Mouse (Mus musculus) forebrain, embryonic 13.5 days (tissue): ENCODE results near the gene Eepd1. TPM values are rescaled to one million over a fixed set of nuclear protein-coding genes. Genes with fewer than 3 reads are reported as not detected.

Source experiments
- ATAC-seq: fragments of 200-750 bp; cut with Nextera tagmentation; 2 replicates; pipeline ENCODE4 v1.8.0; 2017
- H3K27ac ChIP-seq: fragments of 300-500 bp; sonication (generic); 2 replicates; pipeline ENCODE4 v1.5.1; 2015; ENCODE audit warnings: inconsistent platforms, mild to moderate bottlenecking, moderate library complexity
- H3K27me3 ChIP-seq: fragments of 300-500 bp; sonication (generic); 2 replicates; pipeline ENCODE4 v1.6.1; 2015; ENCODE audit warnings: mild to moderate bottlenecking, inconsistent platforms
- H3K36me3 ChIP-seq: fragments of 300-500 bp; sonication (generic); 2 replicates; pipeline ENCODE4 v1.6.1; 2015; ENCODE audit warnings: mild to moderate bottlenecking, inconsistent platforms; ENCODE audit not compliant: poor library complexity, severe bottlenecking
- H3K4me1 ChIP-seq: fragments of 300-500 bp; sonication (generic); 2 replicates; pipeline ENCODE4 v1.6.1; 2015; ENCODE audit warnings: inconsistent platforms
- H3K4me2 ChIP-seq: fragments of 300-500 bp; sonication (generic); 2 replicates; pipeline ENCODE4 v1.6.1; 2015; ENCODE audit warnings: inconsistent platforms, mild to moderate bottlenecking, moderate library complexity
- H3K4me3 ChIP-seq: fragments of 300-500 bp; sonication (generic); 2 replicates; pipeline ENCODE4 v1.5.1; 2015; ENCODE audit warnings: mild to moderate bottlenecking, inconsistent platforms
- H3K9ac ChIP-seq: fragments of 300-500 bp; sonication (generic); 2 replicates; pipeline ENCODE4 v1.6.1; 2015; ENCODE audit warnings: mild to moderate bottlenecking, inconsistent platforms
- H3K9me3 ChIP-seq: fragments of 300-500 bp; sonication (generic); replicated peaks from 2 replicates; pipeline ENCODE4 v1.6.1; 2016; ENCODE audit warnings: inconsistent platforms
- WGBS: fragments of 180-500 bp; shearing (Covaris S2); methylation state at CpG from one replicate; pipeline ENCODE4 v1.1.7; 2015; 5-methylcytosine and 5-hydroxymethylcytosine counted together
- polyA plus RNA-seq: library from polyadenylated mRNA; unstranded; fragments of >200 nt; fragmentation: Nextera tagmentation; extraction: Ambion mirVana; gene quantifications from 2 replicates; pipeline ENCODE4 v1.2.1, GENCODE M21; 2015

Gene Eepd1
- polyA plus RNA-seq, 1 experiment from 2014 or later = 8.1 TPM

DNA sequence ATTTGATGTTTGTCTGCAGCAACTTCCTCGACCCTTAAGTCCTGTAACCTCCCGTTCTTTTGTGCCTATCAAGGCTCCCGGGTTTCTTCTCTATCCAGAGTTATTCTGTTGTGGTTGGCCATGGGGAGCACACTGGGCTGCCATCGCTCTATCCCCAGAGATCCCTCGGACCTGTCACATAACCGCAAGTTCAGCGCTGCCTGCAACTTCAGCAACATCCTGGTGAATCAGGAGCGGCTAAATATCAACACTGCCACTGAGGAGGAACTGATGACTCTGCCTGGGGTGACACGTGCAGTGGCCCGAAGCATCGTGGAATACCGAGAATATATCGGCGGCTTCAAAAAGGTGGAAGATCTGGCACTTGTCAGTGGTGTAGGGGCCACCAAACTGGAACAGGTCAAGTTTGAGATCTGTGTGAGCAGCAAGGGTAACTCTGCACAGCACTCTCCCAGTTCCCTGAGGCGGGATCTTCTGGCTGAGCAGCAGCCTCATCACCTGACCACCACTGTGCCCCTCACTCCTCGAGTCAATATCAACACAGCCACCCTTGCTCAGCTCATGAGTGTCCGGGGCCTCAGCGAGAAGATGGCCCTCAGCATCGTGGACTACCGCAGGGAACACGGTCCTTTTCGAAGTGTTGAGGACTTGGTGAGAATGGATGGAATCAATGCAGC lies 1.1 kb downstream of the Eepd1 start:
- no peaks in the 10 kb centered on the region for H3K9me3 ChIP-seq
- H3K27me3 ChIP-seq = 0 out of 2 replicates have a peak, but pooled peaks cover 6% of the 10 kb centered on the region
- WGBS = 58% methylated on average over 22 of the region's 22 CpGs
- H3K27ac ChIP-seq = no peak overlapping the region
- no peaks in the 10 kb centered on the region for H3K36me3 ChIP-seq
- peaks cover 42% of the 10 kb centered on the region for H3K4me1 ChIP-seq
- no peak overlapping the region; the same call in 1 of the 2 replicates for H3K9ac ChIP-seq
- H3K4me3 ChIP-seq = peak overlapping the region; percentile 55
- no peak for ATAC-seq
- peak overlapping the region; percentile 74 for H3K4me2 ChIP-seq

DNA sequence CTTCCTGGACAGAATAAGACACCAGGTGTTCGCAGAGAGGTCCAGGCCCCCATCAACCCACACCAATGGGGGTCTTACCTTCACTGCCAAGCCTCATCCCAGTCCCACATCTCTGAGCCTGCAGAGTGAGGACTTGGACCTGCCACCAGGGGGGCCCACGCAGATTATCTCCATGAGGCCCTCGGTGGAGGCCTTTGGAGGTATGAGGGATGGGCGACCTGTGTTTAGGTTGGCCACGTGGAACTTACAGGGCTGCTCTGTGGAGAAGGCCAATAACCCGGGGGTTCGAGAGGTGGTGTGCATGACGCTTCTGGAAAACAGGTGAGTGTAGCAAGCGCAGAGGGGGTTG lies 1.6 kb downstream of the Eepd1 start:
- Histone ChIP-seq H3K4me3 (peak overlapping the region; percentile 55; the same call in 1 of the 2 replicates), H3K4me2 (peak overlapping the region; percentile 74), H3K36me3 (no peaks in the 10 kb centered on the region), H3K27ac (no peak overlapping the region), H3K4me1 (peaks cover 47% of the 10 kb centered on the region), H3K9me3 (no peaks in the 10 kb centered on the region), H3K9ac (no peak overlapping the region), H3K27me3 (0 out of 2 replicates have a peak, but pooled peaks cover 6% of the 10 kb centered on the region)
- ATAC-seq = no peak
- WGBS = 88% methylated on average over 9 of the region's 9 CpGs

DNA sequence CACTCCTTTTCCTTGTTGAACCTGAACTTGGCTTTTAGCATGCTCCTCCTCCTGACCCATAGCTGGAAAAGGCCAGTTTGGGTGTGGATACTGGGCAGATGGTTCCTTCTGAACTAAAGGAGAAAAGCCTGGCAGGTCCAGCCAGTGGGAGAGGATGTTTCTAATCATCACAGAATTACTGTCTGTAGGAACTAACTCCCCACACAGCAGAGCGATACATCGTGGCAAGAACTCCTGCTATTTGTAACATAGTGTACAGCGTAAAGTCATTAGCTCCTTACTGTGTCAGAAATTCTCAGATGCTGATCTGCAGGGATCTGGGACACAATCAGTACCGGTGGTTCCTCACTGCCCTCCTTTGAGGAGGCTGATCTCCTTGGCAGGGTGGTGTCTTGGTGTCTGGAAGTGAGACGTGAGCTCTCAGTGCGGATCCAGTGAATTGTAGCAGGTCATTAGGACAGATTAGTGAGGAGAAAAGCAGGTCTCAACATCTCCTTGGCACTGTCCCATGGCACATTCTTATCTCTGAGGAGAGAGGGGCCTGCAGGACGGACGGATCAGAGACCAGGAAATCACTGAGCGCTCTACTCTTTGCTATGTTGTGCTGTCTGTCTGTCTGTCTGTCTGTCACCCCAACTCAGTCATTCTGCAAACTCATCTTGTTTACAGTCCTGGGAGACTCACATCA lies 2.7 kb downstream of the Eepd1 start:
- no peaks in the 10 kb centered on the region for H3K9me3 ChIP-seq
- H3K27me3 ChIP-seq = 0 out of 2 replicates have a peak, but pooled peaks cover 6% of the 10 kb centered on the region
- no peaks in the 10 kb centered on the region for H3K36me3 ChIP-seq
- ATAC-seq = no peak
- WGBS = 78% methylated on average over 9 of the region's 9 CpGs
- peaks cover 50% of the 10 kb centered on the region for H3K4me1 ChIP-seq
- no peak overlapping the region for H3K27ac ChIP-seq
- H3K9ac ChIP-seq = peak overlapping the region; percentile 9; the same call in 1 of the 2 replicates
- peak overlapping the region; percentile 74 for H3K4me2 ChIP-seq
- H3K4me3 ChIP-seq = peak overlapping the region; percentile 55; the same call in 1 of the 2 replicates

DNA sequence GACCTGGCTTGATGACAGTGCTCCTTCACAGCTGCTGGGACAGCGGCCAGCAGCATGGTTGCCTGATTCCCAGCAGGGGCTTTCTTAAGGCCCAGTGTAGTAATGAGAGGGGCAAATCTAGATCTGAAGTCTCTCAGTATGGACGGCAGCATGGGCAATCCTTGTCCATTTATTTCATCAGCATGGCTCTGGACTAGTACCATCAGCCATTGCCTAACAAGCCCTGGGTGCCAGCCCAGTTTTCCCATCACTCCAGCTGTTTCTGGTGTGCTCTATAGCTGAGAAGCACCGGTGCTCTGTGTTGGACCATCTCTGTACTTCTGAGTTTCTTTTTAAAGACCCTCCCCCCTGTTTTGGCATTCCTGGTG lies 3.3 kb downstream of the Eepd1 start:
- no peak for ATAC-seq
- WGBS = 70% methylated on average over 3 of the region's 3 CpGs
- H3K9ac ChIP-seq = peak overlapping the region; percentile 9; the same call in 1 of the 2 replicates

DNA sequence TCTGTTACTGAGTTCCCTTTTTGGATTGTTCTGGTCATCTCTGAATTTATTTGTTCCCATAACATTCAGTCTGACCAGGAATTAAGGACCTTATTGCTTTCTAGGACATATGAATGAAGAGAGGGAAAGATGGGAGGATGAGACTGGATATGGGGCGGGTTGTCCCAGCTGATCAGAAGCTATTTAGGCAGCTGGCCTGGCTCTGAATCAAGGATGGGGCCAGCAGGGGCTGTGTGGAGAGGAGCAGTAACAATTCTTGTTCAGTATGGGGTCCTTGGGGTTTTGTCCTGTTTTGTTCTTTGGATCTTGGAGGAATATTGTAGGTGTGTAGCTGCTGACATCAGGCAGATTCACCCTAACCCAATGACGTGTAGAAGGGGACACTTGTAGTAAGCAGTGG lies 3.7 kb downstream of the Eepd1 start:
- H3K4me2 ChIP-seq = peak overlapping the region; percentile 74
- 0 out of 2 replicates have a peak, but pooled peaks cover 6% of the 10 kb centered on the region for H3K27me3 ChIP-seq
- H3K27ac ChIP-seq = no peak overlapping the region
- no peaks in the 10 kb centered on the region for H3K36me3 ChIP-seq
- peaks cover 53% of the 10 kb centered on the region for H3K4me1 ChIP-seq
- H3K9me3 ChIP-seq = no peaks in the 10 kb centered on the region
- 0 out of 2 replicates have a peak overlapping the region, but pooled peaks have one; percentile 9 for H3K9ac ChIP-seq
- 0 out of 2 replicates have a peak overlapping the region, but pooled peaks have one; percentile 55 for H3K4me3 ChIP-seq
- no peak for ATAC-seq
- 77% methylated on average over 2 of the region's 2 CpGs for WGBS

More for the DNA sequence above, 3.3 kb downstream of the Eepd1 start:
- Histone ChIP-seq H3K4me3 (0 out of 2 replicates have a peak overlapping the region, but pooled peaks have one; percentile 55), H3K9me3 (no peaks in the 10 kb centered on the region), H3K27ac (no peak overlapping the region), H3K4me2 (peak overlapping the region; percentile 74), H3K27me3 (0 out of 2 replicates have a peak, but pooled peaks cover 6% of the 10 kb centered on the region), H3K36me3 (no peaks in the 10 kb centered on the region), H3K4me1 (peaks cover 52% of the 10 kb centered on the region)

DNA sequence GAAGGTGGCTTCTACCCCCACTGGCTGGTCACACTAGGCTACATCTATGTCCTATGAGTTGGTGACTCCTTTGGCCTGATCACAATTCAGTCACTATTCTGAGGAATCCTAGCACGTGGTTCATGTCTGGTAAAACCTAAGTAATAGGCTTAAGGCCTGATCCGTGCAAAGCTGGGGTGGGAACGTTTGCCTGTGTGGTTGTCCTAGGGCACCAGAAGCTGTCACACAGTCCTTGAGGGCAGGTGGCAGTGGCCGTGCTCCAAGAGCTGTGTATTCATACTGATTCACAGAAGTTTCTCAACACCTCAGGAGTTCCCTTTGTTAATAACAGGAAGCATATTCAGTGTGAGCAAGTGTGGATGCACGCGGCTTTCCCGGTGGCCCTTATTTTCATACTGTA lies 4.1 kb downstream of the Eepd1 start:
- Histone ChIP-seq H3K4me1 (peaks cover 53% of the 10 kb centered on the region), H3K4me3 (no peak overlapping the region), H3K4me2 (peak overlapping the region; percentile 74), H3K9me3 (no peaks in the 10 kb centered on the region), H3K27me3 (0 out of 2 replicates have a peak, but pooled peaks cover 6% of the 10 kb centered on the region), H3K36me3 (no peaks in the 10 kb centered on the region), H3K27ac (no peak overlapping the region), H3K9ac (0 out of 2 replicates have a peak overlapping the region, but pooled peaks have one; percentile 6)
- ATAC-seq = no peak
- WGBS = 71% methylated on average over 7 of the region's 7 CpGs

DNA sequence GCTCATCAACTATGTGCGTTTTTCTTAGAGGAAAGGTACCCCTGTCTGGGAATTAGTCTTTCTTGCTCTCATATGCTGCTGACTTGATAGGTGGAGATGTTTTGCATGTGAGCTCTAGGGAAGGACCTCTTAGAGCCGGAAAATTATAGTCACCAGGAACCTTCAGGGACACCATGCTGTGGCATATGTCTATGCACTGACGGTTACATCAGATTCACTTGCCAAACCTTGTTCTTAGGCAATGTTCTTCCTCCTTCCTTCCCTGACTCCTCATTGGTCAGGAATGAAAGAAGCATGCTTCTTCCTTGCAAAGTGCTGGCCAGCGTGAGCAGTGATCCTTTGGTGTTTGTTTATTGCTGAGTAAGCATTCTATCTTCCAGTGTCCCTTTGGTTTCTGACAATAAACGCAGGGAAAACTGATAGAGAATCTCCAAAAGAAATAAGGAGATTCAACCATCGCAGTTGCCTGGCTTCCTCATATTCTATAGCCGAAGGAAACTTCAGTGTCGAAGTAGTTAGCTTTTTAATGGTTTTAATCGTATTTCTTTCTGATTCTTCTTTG lies 5.0 kb downstream of the Eepd1 start:
- peaks cover 51% of the 10 kb centered on the region for H3K4me1 ChIP-seq
- WGBS = 91% methylated on average over 9 of the region's 9 CpGs
- no peak overlapping the region for H3K27ac ChIP-seq
- no peaks in the 10 kb centered on the region for H3K9me3 ChIP-seq
- H3K9ac ChIP-seq = no peak overlapping the region
- no peaks in the 10 kb centered on the region for H3K36me3 ChIP-seq
- no peak for ATAC-seq
- H3K4me2 ChIP-seq = no peak overlapping the region
- H3K27me3 ChIP-seq = 0 out of 2 replicates have a peak, but pooled peaks cover 6% of the 10 kb centered on the region
- H3K4me3 ChIP-seq = no peak overlapping the region

DNA sequence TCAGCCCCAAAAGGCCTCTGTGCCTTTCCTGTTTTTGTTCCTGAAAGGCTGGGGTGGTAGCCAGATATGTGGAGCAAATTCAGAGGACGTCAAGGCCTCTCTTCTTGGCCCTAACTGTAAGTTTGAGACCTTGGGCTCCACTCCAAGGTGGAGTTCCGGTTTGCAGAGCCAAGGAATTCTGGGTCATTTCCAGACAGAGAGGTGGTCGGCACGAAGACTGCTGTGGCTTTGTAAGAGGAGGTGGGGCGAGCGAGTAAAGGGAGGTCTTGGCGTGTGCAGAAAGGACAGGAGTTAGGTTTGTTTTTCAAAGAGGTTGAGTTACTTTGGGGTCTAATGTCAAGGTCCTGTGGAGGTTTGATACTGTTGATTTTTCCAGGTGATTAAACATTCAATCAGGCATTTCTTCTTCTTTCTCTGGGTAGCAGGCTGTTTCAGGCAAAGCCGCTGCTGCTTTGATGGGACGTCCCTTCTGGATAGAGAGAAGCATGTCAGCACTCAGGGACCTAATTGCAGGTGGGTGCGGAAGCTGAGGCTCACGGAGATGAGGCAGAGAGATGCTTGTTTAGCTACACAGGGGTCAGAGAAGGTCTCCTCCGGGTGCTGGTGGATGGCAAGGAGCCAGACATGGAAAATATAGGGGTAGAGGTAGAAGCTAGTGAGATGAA lies 6.2 kb downstream of the Eepd1 start:
- Histone ChIP-seq H3K9me3 (no peaks in the 10 kb centered on the region), H3K4me3 (no peak overlapping the region), H3K9ac (no peak overlapping the region), H3K36me3 (no peaks in the 10 kb centered on the region), H3K27ac (no peak overlapping the region), H3K4me2 (no peak overlapping the region), H3K4me1 (peaks cover 44% of the 10 kb centered on the region), H3K27me3 (0 out of 2 replicates have a peak, but pooled peaks cover 2% of the 10 kb centered on the region)
- no peak for ATAC-seq
- WGBS = 44% methylated on average over 12 of the region's 12 CpGs

DNA sequence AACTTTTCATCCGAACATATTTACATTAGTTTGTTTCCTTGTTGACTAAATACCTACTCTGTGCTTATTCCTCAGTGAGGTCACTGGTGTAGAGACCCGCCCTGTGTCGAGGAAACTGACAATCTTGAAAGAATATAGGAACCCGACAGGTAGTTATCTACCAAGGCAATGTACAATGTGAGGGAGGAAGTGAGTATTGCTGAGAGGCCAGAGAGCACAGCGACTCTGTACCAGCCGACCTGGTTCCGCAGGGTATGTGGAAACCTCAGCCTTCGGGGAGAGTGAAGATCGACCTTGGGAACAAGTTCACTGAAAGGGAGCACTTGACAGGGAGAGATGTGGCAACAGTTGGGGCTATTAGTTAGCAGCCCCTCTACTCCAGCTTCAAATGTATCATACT lies 7.2 kb downstream of the Eepd1 start:
- Histone ChIP-seq H3K4me3 (no peak overlapping the region), H3K27me3 (no peaks in the 10 kb centered on the region), H3K36me3 (no peaks in the 10 kb centered on the region), H3K9ac (no peak overlapping the region), H3K4me1 (peaks cover 36% of the 10 kb centered on the region), H3K4me2 (no peak overlapping the region), H3K9me3 (no peaks in the 10 kb centered on the region), H3K27ac (no peak overlapping the region)
- 94% methylated on average over 9 of the region's 9 CpGs for WGBS
- no peak for ATAC-seq

DNA sequence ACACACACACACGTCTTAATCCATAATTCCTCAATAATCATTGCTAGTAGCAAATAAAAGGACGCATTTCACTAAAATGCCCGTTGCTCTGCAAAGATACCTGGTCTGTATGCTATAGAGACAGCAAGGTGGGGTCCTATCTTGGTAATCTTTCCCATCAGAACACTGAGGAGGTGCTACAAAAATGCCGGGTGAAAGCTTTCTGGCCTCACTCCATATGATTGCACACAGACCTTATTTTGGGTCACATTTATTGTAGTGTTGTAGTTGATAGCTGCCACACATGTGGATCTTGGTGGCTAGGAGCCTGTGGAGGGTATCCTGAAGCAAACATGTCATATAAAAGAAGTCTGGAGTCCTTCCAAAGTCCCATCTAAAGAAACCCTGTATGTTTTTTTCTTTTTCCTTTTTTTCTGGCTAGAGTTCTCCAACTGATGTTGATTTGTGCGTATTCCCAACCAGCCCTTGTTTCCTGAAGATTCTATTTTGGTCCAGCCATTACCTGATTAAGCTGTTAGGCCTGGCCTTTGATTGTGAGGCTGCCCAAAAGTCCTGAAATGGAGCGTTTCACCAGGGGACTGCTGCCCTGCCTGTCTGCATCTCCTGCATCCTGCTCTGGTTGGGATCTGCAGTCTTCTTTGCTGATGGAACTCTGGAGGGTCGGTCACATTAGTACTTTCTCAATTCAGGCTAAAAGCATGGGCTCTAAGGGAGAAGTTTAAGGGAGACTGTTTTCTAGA lies 8.0 kb downstream of the Eepd1 start:
- 84% methylated on average over 7 of the region's 7 CpGs for WGBS

More for the DNA sequence above, 8.0 kb downstream of the Eepd1 start:
- Histone ChIP-seq H3K9me3 (no peaks in the 10 kb centered on the region), H3K36me3 (no peaks in the 10 kb centered on the region), H3K4me3 (no peak overlapping the region), H3K9ac (no peak overlapping the region), H3K4me2 (no peak overlapping the region), H3K27ac (no peak overlapping the region), H3K4me1 (peaks cover 28% of the 10 kb centered on the region), H3K27me3 (no peaks in the 10 kb centered on the region)
- ATAC-seq = no peak
